Mouse (Mus musculus): ENCODE results near the gene Gm4297. TPM values are rescaled to one million over a fixed set of nuclear protein-coding genes. Genes with fewer than 3 reads are reported as not detected.
"Not testable (repeated sequence)": the region's sequence is repeated elsewhere in the genome, so short reads cannot be mapped to it uniquely, and the experiment has no call there.

Gene Gm4297
- not detected in 2 replicates for polyA plus RNA-seq (2011; ENCODE audit: insufficient read depth, insufficient read length, low replicate concordance, missing spikeins)

GRCm38 (mm10) chrX:24574795-24575194 lies at the start of gene Gm4297:
Gene Gm4297 (minus strand): TSS chrX:24574895.
- WGBS = 69% methylated on average over 4 of the region's 4 CpGs
- not testable (repeated sequence) for H3K4me3 ChIP-seq (replicated peaks; ENCODE audit: control insufficient read depth, low read depth, low read length)

More at GRCm38 (mm10) chrX:24574795-24575194, at the start of gene Gm4297:
- not testable (repeated sequence) for H3K27ac ChIP-seq (ENCODE audit: control insufficient read depth, insufficient read depth, low read depth, low read length, poor library complexity); H3K4me1 ChIP-seq (ENCODE audit: control insufficient read depth, insufficient read depth, low read length)

Other genes starting within 250 kb of the Gm4297 start
- not detected in 2 replicates for gene Gm5934, start 74.1 kb downstream of the Gm4297 start, polyA plus RNA-seq (2011; ENCODE audit: insufficient read depth, insufficient read length, low replicate concordance, missing spikeins)
- gene Gm5935, start 200.3 kb upstream of the Gm4297 start, polyA plus RNA-seq (2011; ENCODE audit: insufficient read depth, insufficient read length, low replicate concordance, missing spikeins) = not detected in 2 replicates